Mouse (Mus musculus): Measurements from ENCODE around the gene Slx4ip. TPM values are rescaled to one million over a fixed set of nuclear protein-coding genes. Genes with fewer than 3 reads are reported as not detected.

The Slx4ip gene
- polyA plus RNA-seq, 1 experiment: 0.11 TPM

- TF ChIP-seq GATA1 (IDR thresholded peaks at IDR 0.05; ENCODE audit: borderline replicate concordance, low read length) (no peak), FLI1 (IDR thresholded peaks at IDR 0.05; ENCODE audit: low read length) (no peak)
- H3K36me3 ChIP-seq (replicated peaks; ENCODE audit: low read length): no peaks in the 10 kb centered on the region
- H3K9me3 ChIP-seq: no peaks in the 10 kb centered on the region
- H3K4me3 ChIP-seq (replicated peaks): no peak overlapping the region
- H3K27me3 ChIP-seq (replicated peaks): no peaks in the 10 kb centered on the region
- H3K4me1 ChIP-seq: peaks cover 39% of the 10 kb centered on the region
These were observed 90.3 kb downstream of the Slx4ip start for GRCm38 (mm10) chr2:136981062-136981879.

- no peaks in the 10 kb centered on the region for H3K27me3 ChIP-seq (replicated peaks)
- TF ChIP-seq GATA1 (IDR thresholded peaks at IDR 0.05; ENCODE audit: borderline replicate concordance, low read length) (no peak), FLI1 (IDR thresholded peaks at IDR 0.05; ENCODE audit: low read length) (no peak)
- no peaks in the 10 kb centered on the region for H3K9me3 ChIP-seq
- H3K36me3 ChIP-seq (replicated peaks; ENCODE audit: low read length): no peaks in the 10 kb centered on the region
- H3K4me1 ChIP-seq: peaks cover 42% of the 10 kb centered on the region
- no peak overlapping the region for H3K4me3 ChIP-seq (replicated peaks)
These were observed 92.9 kb downstream of the Slx4ip start for GRCm38 (mm10) chr2:136983959-136984358.

GRCm38 (mm10) chr2:136985998-136986730 lies 95.1 kb downstream of the Slx4ip start:
- Histone ChIP-seq H3K27me3 (replicated peaks) (no peaks in the 10 kb centered on the region), H3K4me1 (peaks cover 20% of the 10 kb centered on the region), H3K9me3 (no peaks in the 10 kb centered on the region), H3K4me3 (replicated peaks) (no peak overlapping the region), H3K36me3 (replicated peaks; ENCODE audit: low read length) (no peaks in the 10 kb centered on the region)
- no peak for TF ChIP-seq GATA1 (IDR thresholded peaks at IDR 0.05; ENCODE audit: borderline replicate concordance, low read length)

GRCm38 (mm10) chr2:136993116-136993515 lies 102.1 kb downstream of the Slx4ip start:
- Histone ChIP-seq H3K4me3 (replicated peaks) (no peak overlapping the region), H3K4me1 (peaks cover 29% of the 10 kb centered on the region), H3K9me3 (no peaks in the 10 kb centered on the region), H3K36me3 (replicated peaks; ENCODE audit: low read length) (no peaks in the 10 kb centered on the region), H3K27me3 (replicated peaks) (no peaks in the 10 kb centered on the region)
- no peak for TF ChIP-seq FLI1 (IDR thresholded peaks at IDR 0.05; ENCODE audit: low read length)
- no peak for TF ChIP-seq GATA1 (IDR thresholded peaks at IDR 0.05; ENCODE audit: borderline replicate concordance, low read length)

GRCm38 (mm10) chr2:136997104-136997503 lies 106.1 kb downstream of the Slx4ip start:
- Histone ChIP-seq H3K4me3 (replicated peaks) (no peak overlapping the region), H3K9me3 (no peaks in the 10 kb centered on the region), H3K4me1 (peaks cover 33% of the 10 kb centered on the region), H3K27me3 (replicated peaks) (no peaks in the 10 kb centered on the region), H3K36me3 (replicated peaks; ENCODE audit: low read length) (peaks cover 12% of the 10 kb centered on the region)
- no peak for TF ChIP-seq FLI1 (IDR thresholded peaks at IDR 0.05; ENCODE audit: low read length)
- TF ChIP-seq GATA1 (IDR thresholded peaks at IDR 0.05; ENCODE audit: borderline replicate concordance, low read length): no peak

- H3K36me3 ChIP-seq (replicated peaks; ENCODE audit: low read length): peaks cover 17% of the 10 kb centered on the region
- no peak for TF ChIP-seq GATA1 (IDR thresholded peaks at IDR 0.05; ENCODE audit: borderline replicate concordance, low read length)
- TF ChIP-seq FLI1 (IDR thresholded peaks at IDR 0.05; ENCODE audit: low read length): no peak
- H3K27me3 ChIP-seq (replicated peaks): no peaks in the 10 kb centered on the region
- H3K4me1 ChIP-seq: peaks cover 3% of the 10 kb centered on the region; the same call in 1 of the 2 replicates
- no peaks in the 10 kb centered on the region for H3K9me3 ChIP-seq
- H3K4me3 ChIP-seq (replicated peaks): no peak overlapping the region
These were observed 111.0 kb downstream of the Slx4ip start for GRCm38 (mm10) chr2:137002031-137002430.

- Histone ChIP-seq H3K36me3 (replicated peaks; ENCODE audit: low read length) (peaks cover 5% of the 10 kb centered on the region), H3K9me3 (no peaks in the 10 kb centered on the region), H3K4me3 (replicated peaks) (no peak overlapping the region), H3K27me3 (replicated peaks) (no peaks in the 10 kb centered on the region), H3K4me1 (peaks cover 19% of the 10 kb centered on the region)
- TF ChIP-seq FLI1 (IDR thresholded peaks at IDR 0.05; ENCODE audit: low read length) (no peak), GATA1 (IDR thresholded peaks at IDR 0.05; ENCODE audit: borderline replicate concordance, low read length) (no peak)
These were observed 115.6 kb downstream of the Slx4ip start for GRCm38 (mm10) chr2:137006656-137007055.

- no peaks in the 10 kb centered on the region for H3K9me3 ChIP-seq
- no peak for TF ChIP-seq FLI1 (IDR thresholded peaks at IDR 0.05; ENCODE audit: low read length)
- H3K4me1 ChIP-seq: peaks cover 40% of the 10 kb centered on the region
- H3K36me3 ChIP-seq (replicated peaks; ENCODE audit: low read length): no peaks in the 10 kb centered on the region
- no peak overlapping the region for H3K4me3 ChIP-seq (replicated peaks)
- no peaks in the 10 kb centered on the region for H3K27me3 ChIP-seq (replicated peaks)
These were observed 121.0 kb downstream of the Slx4ip start for GRCm38 (mm10) chr2:137011980-137012379.

GRCm38 (mm10) chr2:137013151-137013550 lies 122.1 kb downstream of the Slx4ip start:
- no peaks in the 10 kb centered on the region for H3K27me3 ChIP-seq (replicated peaks)
- H3K9me3 ChIP-seq: no peaks in the 10 kb centered on the region
- H3K36me3 ChIP-seq (replicated peaks; ENCODE audit: low read length): no peaks in the 10 kb centered on the region
- no peak for TF ChIP-seq GATA1 (IDR thresholded peaks at IDR 0.05; ENCODE audit: borderline replicate concordance, low read length)
- no peak for TF ChIP-seq FLI1 (IDR thresholded peaks at IDR 0.05; ENCODE audit: low read length)
- H3K4me3 ChIP-seq (replicated peaks): no peak overlapping the region
- H3K4me1 ChIP-seq: peaks cover 40% of the 10 kb centered on the region

GRCm38 (mm10) chr2:137013811-137014350 lies 122.9 kb downstream of the Slx4ip start:
- TF ChIP-seq FLI1 (IDR thresholded peaks at IDR 0.05; ENCODE audit: low read length): no peak
- no peak for TF ChIP-seq GATA1 (IDR thresholded peaks at IDR 0.05; ENCODE audit: borderline replicate concordance, low read length)
- H3K4me1 ChIP-seq: peaks cover 40% of the 10 kb centered on the region
- no peaks in the 10 kb centered on the region for H3K36me3 ChIP-seq (replicated peaks; ENCODE audit: low read length)
- no peak overlapping the region for H3K4me3 ChIP-seq (replicated peaks)
- H3K27me3 ChIP-seq (replicated peaks): no peaks in the 10 kb centered on the region
- no peaks in the 10 kb centered on the region for H3K9me3 ChIP-seq

Measured in megakaryocyte, embryonic 14.5 days (primary cell).